Mouse (Mus musculus) neural tube, embryonic 14.5 days (tissue): ENCODE measurements around the gene Pou2f3. TPM values are rescaled to one million over a fixed set of nuclear protein-coding genes. Genes with fewer than 3 reads are reported as not detected.

Source experiments
- ATAC-seq: fragments of 200-750 bp; cut with Nextera tagmentation; 2 replicates; pipeline ENCODE4 v1.8.0; 2017; ENCODE audit warnings: low read depth, mild to moderate bottlenecking, moderate TSS enrichment, moderate library complexity
- H3K27ac ChIP-seq: fragments of 300-500 bp; sonication (generic); 2 replicates; pipeline ENCODE4 v1.5.1; 2014; ENCODE audit warnings: low read depth, mild to moderate bottlenecking, control low read depth, low read length, moderate library complexity, mixed read lengths
- H3K27me3 ChIP-seq: fragments of 300-500 bp; sonication (generic); 2 replicates; pipeline ENCODE4 v1.6.1; 2014; ENCODE audit warnings: low read length; ENCODE audit not compliant: control insufficient read depth, insufficient read depth
- H3K36me3 ChIP-seq: fragments of 300-500 bp; sonication (generic); 2 replicates; pipeline ENCODE4 v1.6.1; 2014; ENCODE audit warnings: low read length, mixed read lengths; ENCODE audit not compliant: control insufficient read depth, insufficient read depth
- H3K4me1 ChIP-seq: fragments of 300-500 bp; sonication (generic); 2 replicates; pipeline ENCODE4 v1.6.1; 2014; ENCODE audit warnings: low read length; ENCODE audit not compliant: control insufficient read depth, insufficient read depth
- H3K4me2 ChIP-seq: fragments of 300-500 bp; sonication (generic); 2 replicates; pipeline ENCODE4 v1.6.1; 2014; ENCODE audit warnings: mild to moderate bottlenecking, low read depth, low read length, control low read depth
- H3K4me3 ChIP-seq: fragments of 300-500 bp; sonication (generic); 2 replicates; pipeline ENCODE4 v1.5.1; 2014; ENCODE audit warnings: low read depth, low read length, control low read depth, mixed read lengths
- H3K9ac ChIP-seq: fragments of 300-500 bp; sonication (generic); replicated peaks from 2 replicates; pipeline ENCODE4 v1.6.1; 2014; ENCODE audit warnings: low read depth, mild to moderate bottlenecking, control low read depth, low read length, mixed read lengths
- H3K9me3 ChIP-seq: fragments of 300-500 bp; sonication (generic); 2 replicates; pipeline ENCODE4 v1.6.1; 2016; ENCODE audit warnings: low read length; ENCODE audit not compliant: control insufficient read depth
- WGBS: fragments of 180-500 bp; shearing (Covaris S2); extraction: QIAGEN DNeasy Blood & Tissue Kit; methylation state at CpG from one replicate; pipeline ENCODE4 v1.1.7; 2014; 5-methylcytosine and 5-hydroxymethylcytosine counted together
- polyA plus RNA-seq: library from polyadenylated mRNA; unstranded; fragments of >200 nt; fragmentation: Nextera tagmentation; extraction: Ambion mirVana; gene quantifications from 2 replicates; pipeline ENCODE4 v1.2.1, GENCODE M21; 2014

The Pou2f3 gene
- polyA plus RNA-seq, 1 experiment from 2014 or later, result not detected

GRCm38 (mm10) chr9:43234496-43234895, 24.3 kb upstream of the Pou2f3 start:
- Histone ChIP-seq H3K4me1 (no peaks in the 10 kb centered on the region), H3K9ac (no peak overlapping the region), H3K27me3 (peaks cover 16% of the 10 kb centered on the region), H3K4me3 (no peak overlapping the region), H3K27ac (no peak overlapping the region), H3K4me2 (no peak overlapping the region), H3K36me3 (no peaks in the 10 kb centered on the region), H3K9me3 (no peaks in the 10 kb centered on the region)
- 92% methylated on average over 5 of the region's 5 CpGs for WGBS
- no peak for ATAC-seq

GRCm38 (mm10) chr9:43233515-43233914, 23.3 kb upstream of the Pou2f3 start:
- peaks cover 7% of the 10 kb centered on the region for H3K27me3 ChIP-seq
- ATAC-seq, result no peak
- H3K4me2 ChIP-seq, result no peak overlapping the region
- H3K36me3 ChIP-seq, result no peaks in the 10 kb centered on the region
- no peak overlapping the region for H3K27ac ChIP-seq
- no peak overlapping the region for H3K4me3 ChIP-seq
- no peaks in the 10 kb centered on the region for H3K4me1 ChIP-seq
- H3K9me3 ChIP-seq, result no peaks in the 10 kb centered on the region
- WGBS, result 96% methylated on average over 1 of the region's 1 CpGs
- H3K9ac ChIP-seq, result no peak overlapping the region

GRCm38 (mm10) chr9:43233044-43233443, 22.9 kb upstream of the Pou2f3 start:
- H3K4me2 ChIP-seq, result no peak overlapping the region
- H3K4me1 ChIP-seq, result no peaks in the 10 kb centered on the region
- H3K9ac ChIP-seq, result no peak overlapping the region
- no peaks in the 10 kb centered on the region for H3K36me3 ChIP-seq
- no peaks in the 10 kb centered on the region for H3K9me3 ChIP-seq
- H3K27me3 ChIP-seq, result peaks cover 2% of the 10 kb centered on the region; the same call in 1 of the 2 replicates
- H3K27ac ChIP-seq, result no peak overlapping the region
- 85% methylated on average over 5 of the region's 5 CpGs for WGBS
- H3K4me3 ChIP-seq, result no peak overlapping the region
- ATAC-seq, result no peak

GRCm38 (mm10) chr9:43232286-43232685, 22.1 kb upstream of the Pou2f3 start:
- Histone ChIP-seq H3K27ac (no peak overlapping the region), H3K9me3 (no peaks in the 10 kb centered on the region), H3K4me2 (no peak overlapping the region), H3K4me1 (no peaks in the 10 kb centered on the region), H3K4me3 (no peak overlapping the region), H3K27me3 (no peaks in the 10 kb centered on the region), H3K36me3 (no peaks in the 10 kb centered on the region), H3K9ac (no peak overlapping the region)
- ATAC-seq, result no peak
- WGBS, result 14% methylated on average over 5 of the region's 5 CpGs

- H3K27ac ChIP-seq, result no peak overlapping the region
- no peaks in the 10 kb centered on the region for H3K36me3 ChIP-seq
- no peaks in the 10 kb centered on the region for H3K9me3 ChIP-seq
- 77% methylated on average over 4 of the region's 4 CpGs for WGBS
- ATAC-seq, result no peak
- no peaks in the 10 kb centered on the region for H3K4me1 ChIP-seq
- H3K27me3 ChIP-seq, result no peaks in the 10 kb centered on the region
- H3K4me3 ChIP-seq, result no peak overlapping the region
- no peak overlapping the region for H3K4me2 ChIP-seq
- H3K9ac ChIP-seq, result no peak overlapping the region
Measured at GRCm38 (mm10) chr9:43231805-43232204, 21.6 kb upstream of the Pou2f3 start.

- Histone ChIP-seq H3K4me3 (no peak overlapping the region), H3K9ac (no peak overlapping the region), H3K9me3 (no peaks in the 10 kb centered on the region), H3K4me1 (no peaks in the 10 kb centered on the region), H3K27ac (no peak overlapping the region), H3K27me3 (no peaks in the 10 kb centered on the region), H3K36me3 (no peaks in the 10 kb centered on the region), H3K4me2 (no peak overlapping the region)
- no peak for ATAC-seq
- WGBS, result 72% methylated on average over 4 of the region's 4 CpGs
Measured at GRCm38 (mm10) chr9:43230886-43231285, 20.7 kb upstream of the Pou2f3 start.

- WGBS, result 84% methylated on average over 7 of the region's 7 CpGs
- ATAC-seq, result no peak
- Histone ChIP-seq H3K36me3 (no peaks in the 10 kb centered on the region), H3K4me3 (no peak overlapping the region), H3K9ac (no peak overlapping the region), H3K27me3 (no peaks in the 10 kb centered on the region), H3K4me1 (no peaks in the 10 kb centered on the region), H3K9me3 (no peaks in the 10 kb centered on the region), H3K4me2 (no peak overlapping the region), H3K27ac (no peak overlapping the region)
Measured at GRCm38 (mm10) chr9:43229962-43230361, 19.8 kb upstream of the Pou2f3 start.

GRCm38 (mm10) chr9:43229398-43229895, 19.3 kb upstream of the Pou2f3 start:
- Histone ChIP-seq H3K4me3 (no peak overlapping the region), H3K36me3 (no peaks in the 10 kb centered on the region), H3K27me3 (no peaks in the 10 kb centered on the region), H3K9me3 (no peaks in the 10 kb centered on the region), H3K27ac (no peak overlapping the region), H3K4me2 (no peak overlapping the region), H3K9ac (no peak overlapping the region), H3K4me1 (no peaks in the 10 kb centered on the region)
- no peak for ATAC-seq
- WGBS, result 89% methylated on average over 10 of the region's 10 CpGs

GRCm38 (mm10) chr9:43228745-43229144, 18.6 kb upstream of the Pou2f3 start:
- H3K4me2 ChIP-seq, result no peak overlapping the region
- 78% methylated on average over 2 of the region's 2 CpGs for WGBS
- no peak overlapping the region for H3K27ac ChIP-seq
- no peak overlapping the region for H3K4me3 ChIP-seq
- H3K4me1 ChIP-seq, result no peaks in the 10 kb centered on the region
- H3K9ac ChIP-seq, result no peak overlapping the region
- H3K27me3 ChIP-seq, result no peaks in the 10 kb centered on the region
- ATAC-seq, result no peak
- no peaks in the 10 kb centered on the region for H3K36me3 ChIP-seq
- no peaks in the 10 kb centered on the region for H3K9me3 ChIP-seq
